Mouse (Mus musculus) megakaryocyte-erythroid progenitor cell, adult 5-6 weeks (primary cell): ENCODE data around the gene Tmc5. TPM values are rescaled to one million over a fixed set of nuclear protein-coding genes. Genes with fewer than 3 reads are reported as not detected.
A peak's percentile ranks its signal among the peaks of the same experiment; 100 is the strongest.

Experiments
- ATAC-seq: replicated peaks from 2 replicates; pipeline ENCODE4 v1.8.0; 2016; ENCODE audit warnings: mild to moderate bottlenecking, inconsistent platforms; ENCODE audit not compliant: severe bottlenecking, poor library complexity, low FRiP score, low TSS enrichment
- total RNA-seq, 2 experiments: library from RNA; stranded (forward) in 1 of 2; stranded (reverse) in 1 of 2; fragments of 200-1000, 215-1000 nt in 1 of 2; fragments of >200 nt in 1 of 2; fragmentation: Nextera tagmentation in 1 of 2; gene quantifications; 2 replicates each; pipeline ENCODE4 v1.2.3; 2014 to 2017

The Tmc5 gene
- total RNA-seq, 2 experiments from 2014 or later = not detected

GRCm38 (mm10) chr7:118676826-118677225 is 79.7 kb downstream of the Tmc5 start:
- ATAC-seq = no peak

DNA sequence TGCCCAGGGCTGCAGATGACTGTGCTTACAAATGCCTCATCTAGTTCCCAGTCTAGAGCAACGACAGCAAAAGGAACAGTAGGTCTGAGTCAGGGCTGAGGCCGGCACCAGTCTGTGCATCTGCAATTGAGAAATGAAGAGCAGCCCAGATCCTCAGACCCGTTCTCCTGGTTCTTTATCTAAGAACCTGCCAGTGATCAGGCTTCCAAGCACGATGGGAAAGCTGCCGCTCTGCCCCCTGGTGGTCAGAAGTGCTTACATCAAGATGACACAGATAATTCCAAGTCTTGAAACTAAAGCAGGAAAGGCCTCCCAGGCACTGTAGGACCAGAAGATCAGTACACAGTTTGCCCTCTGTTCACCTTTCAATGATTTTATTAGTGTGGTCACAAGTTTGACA is 91.1 kb downstream of the Tmc5 start:
- peak; percentile 76 for ATAC-seq

DNA sequence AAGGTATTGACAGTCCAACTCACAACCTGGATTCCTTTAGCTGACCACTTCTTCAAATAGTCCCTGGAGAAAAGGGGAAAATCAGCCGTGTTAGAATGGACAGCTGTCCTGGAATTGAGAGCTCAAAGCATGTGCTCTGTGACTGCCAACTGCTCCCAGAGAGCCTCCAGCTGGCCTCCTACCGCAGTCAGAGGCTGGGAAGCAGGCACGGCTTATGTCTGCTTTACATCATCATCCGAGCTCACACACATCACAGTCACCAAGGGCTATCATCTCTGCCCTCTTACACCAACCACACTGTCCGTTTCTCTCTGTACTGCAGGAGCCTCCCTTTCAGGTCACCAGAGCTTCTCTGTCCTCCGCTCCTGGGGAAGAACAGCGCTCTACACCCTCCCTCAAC is 92.0 kb downstream of the Tmc5 start:
- no peak for ATAC-seq

DNA sequence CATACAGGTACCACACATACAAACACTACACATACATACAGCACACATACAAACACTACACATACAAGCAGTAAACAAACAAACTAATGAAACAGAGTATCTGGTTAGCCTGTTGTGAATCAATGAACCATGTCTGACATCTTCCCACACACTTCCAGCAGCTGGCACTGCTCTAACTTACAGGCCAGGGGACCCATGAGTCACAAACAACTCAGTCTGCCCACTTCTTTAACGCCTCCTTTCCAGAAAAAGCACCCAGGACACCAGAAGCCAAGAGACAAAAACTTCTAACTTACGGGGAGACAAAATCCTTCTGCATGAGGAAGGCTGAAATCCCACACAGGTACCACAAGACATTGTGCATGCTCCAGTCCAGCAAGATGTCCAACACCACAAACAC is 94.2 kb downstream of the Tmc5 start:
- ATAC-seq = no peak

GRCm38 (mm10) chr7:118696146-118696545 is 99.0 kb downstream of the Tmc5 start:
- ATAC-seq = no peak

DNA sequence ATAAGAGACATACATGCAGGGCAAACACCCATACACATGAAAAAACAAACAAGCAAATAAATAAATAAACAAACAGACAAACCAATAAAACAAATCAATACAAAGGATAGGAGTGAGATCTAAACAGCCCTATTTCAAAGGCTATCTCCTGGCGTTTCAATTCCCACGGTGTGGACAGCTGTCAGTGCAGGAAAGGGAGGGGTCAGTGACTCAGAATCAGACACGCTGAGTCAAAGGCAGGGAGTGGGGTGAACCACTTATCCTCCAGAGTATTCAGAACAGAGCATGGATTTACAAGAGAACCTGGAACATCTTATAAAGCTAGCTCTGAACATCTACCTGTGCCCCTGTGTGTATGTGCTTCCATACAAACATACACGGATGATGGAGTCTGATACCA is 100.1 kb downstream of the Tmc5 start:
- ATAC-seq = no peak

GRCm38 (mm10) chr7:118698882-118699281 is 101.8 kb downstream of the Tmc5 start:
- ATAC-seq = no peak

DNA sequence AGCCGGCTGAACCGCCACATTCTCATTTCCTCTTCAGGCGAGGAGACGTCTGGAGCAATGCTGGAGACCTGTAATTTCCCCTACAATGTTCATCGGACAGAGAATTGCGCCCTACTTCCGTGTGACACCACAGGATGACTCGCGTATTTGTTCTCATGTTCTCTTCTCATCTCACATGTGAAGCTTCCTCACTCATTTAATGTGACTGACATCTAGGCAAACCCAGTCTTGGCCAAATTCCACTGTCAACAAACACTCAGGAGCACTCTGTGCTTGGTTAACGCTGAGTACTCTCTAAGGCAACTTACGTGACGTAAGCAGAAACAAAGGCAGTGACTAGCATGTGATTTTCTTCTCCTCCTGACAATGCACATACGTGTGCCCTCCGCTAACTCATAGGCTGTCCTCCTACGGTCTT is 106.1 kb downstream of the Tmc5 start:
- ATAC-seq = no peak

- peak; percentile 27 for ATAC-seq
These were observed 107.1 kb downstream of the Tmc5 start for GRCm38 (mm10) chr7:118704001-118704850.

- ATAC-seq = peak; percentile 81
These were observed 108.2 kb downstream of the Tmc5 start, which contains the start of gene Gde1 for GRCm38 (mm10) chr7:118705101-118705961. Gene Gde1 (minus strand): TSS chr7:118705778.

DNA sequence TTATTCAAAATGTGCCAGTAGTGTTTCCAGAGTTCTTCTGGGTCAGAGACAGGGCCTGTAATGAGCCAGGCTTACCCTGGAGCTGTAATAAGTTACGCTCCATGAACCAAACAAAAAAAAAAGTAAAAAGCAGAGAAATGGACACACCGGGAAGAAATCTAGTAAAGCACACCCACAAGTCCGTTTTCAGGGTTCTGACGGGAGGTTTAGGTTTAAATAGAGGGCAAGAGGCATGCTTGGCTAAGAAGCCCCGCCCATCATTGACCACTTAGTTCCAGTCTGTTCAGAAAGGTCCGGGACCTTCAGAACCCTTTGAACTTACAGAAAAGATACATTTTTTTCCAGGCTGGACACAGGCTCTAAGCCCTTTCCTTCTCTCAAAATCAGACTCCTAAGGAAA is 109.0 kb downstream of the Tmc5 start:
- ATAC-seq = no peak

GRCm38 (mm10) chr7:118706488-118706887 is 109.4 kb downstream of the Tmc5 start:
- no peak for ATAC-seq

DNA sequence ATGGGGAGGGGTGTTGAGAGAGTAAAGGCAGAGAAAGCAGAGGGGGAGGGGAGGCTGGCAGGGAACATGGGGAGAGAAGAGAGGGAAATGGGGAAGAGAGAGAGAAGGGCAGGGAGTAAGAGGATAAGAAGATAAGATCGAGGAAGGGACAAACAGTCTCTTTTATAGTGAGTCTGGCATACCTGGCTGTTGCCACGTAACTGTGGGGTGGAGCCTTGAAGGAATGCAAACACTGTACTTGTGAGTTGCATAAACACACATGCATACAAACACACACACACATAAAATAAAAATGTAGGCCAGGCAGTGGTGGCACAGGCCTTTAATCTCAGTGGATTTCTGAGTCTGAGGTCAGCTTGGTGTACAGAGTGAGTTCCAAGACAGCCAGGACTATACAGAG is 110.1 kb downstream of the Tmc5 start:
- no peak for ATAC-seq

- ATAC-seq = peak; percentile 29
These were observed 110.9 kb downstream of the Tmc5 start for GRCm38 (mm10) chr7:118708002-118708401.

GRCm38 (mm10) chr7:118710776-118711175 is 113.7 kb downstream of the Tmc5 start:
- ATAC-seq = no peak

DNA sequence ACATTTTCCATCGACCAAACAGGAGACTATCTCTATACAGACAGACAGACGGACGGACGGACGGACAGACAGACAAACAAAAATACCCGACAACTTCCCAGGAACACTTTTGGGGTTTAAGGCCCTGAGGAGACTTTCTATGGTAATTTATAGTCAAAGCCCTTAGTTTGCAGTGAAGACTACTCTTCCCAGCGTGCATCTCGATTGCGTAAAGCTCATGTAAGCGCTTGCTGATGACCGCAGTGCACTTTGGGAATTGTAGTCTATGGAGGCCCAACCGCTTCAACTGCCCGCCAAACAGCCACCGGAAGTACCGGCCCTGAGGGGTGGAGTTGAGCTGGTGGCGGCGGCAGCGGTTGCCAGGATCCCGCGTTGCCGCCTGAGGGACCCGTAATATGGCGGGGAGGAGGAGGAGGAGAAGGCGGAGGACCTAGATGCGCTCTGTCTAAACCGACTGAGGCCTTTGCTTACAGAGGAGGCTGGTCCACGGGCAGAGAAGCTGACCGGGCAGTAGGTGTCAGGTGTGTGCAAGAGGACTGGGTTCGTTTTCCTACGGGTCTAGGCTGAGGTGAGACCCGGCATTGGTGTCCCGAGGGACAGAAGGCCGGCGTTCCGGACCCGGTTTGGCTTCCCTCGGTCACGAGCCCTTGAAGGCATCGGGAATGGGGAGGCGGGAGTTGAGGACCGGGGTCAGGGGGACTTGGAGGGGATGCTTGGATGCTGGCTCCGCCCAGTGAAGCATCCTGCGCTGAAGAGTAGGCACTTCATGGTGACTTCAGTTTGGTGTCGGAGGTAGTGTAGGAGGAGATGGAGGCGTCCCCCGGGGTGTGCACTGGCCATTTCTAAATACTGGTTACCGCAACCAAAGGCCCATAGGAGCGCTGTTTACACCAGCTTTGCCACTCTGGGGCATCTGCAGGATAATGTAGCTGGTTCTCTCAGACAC is 115.4 kb downstream of the Tmc5 start, which contains the start of gene Ccp110:
TSS of gene Ccp110 (plus strand) at position 325 of the 946 bp plus-strand sequence.
- ATAC-seq = peak; percentile 98

DNA sequence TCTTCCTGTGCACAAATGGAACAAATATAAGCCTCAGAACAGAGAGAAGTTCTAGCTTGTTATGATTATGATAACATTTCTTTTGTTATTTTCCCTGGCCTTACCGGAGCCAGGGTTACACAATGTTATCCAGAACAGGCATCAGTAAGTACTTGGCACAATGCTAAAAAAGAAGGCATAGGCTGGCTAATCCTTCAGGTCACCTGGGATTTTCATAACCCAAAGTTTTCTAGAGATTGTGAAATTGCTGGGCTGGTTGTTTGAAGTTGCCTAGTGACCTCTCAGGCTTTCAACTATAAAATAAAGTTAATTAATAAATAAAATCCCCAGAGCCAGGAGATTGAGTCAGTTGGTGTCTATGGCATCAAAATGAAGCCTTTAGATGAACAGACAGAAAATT is 117.8 kb downstream of the Tmc5 start:
- ATAC-seq = no peak

GRCm38 (mm10) chr7:118718066-118718465 is 121.0 kb downstream of the Tmc5 start:
- no peak for ATAC-seq

GRCm38 (mm10) chr7:118723927-118724326 is 126.8 kb downstream of the Tmc5 start:
- ATAC-seq = no peak
